Mouse (Mus musculus): Measurements from ENCODE around the gene Mta3.

DNA sequence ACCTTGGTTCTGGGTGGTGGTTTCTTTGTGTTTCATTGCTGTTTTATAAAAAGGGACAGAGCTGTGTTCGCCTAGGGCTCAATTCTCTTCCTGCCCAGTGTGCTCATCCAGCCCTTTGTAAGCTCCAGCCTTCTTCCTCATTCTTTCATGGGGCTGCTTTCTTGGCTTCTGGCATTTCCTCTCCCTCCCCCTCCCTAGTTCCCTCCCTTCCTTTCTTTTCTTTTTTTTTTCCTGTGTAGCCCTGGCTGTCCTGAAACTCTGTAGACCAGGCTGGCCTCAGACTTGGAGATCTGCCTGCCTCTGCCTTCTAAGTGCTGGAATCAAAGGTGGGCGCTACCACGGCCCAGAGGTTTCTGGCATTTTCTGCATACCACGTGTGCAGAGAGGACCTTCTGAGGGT, 21.7 kb downstream of the Mta3 start:
- no peak for TF ChIP-seq GATA1 (IDR thresholded peaks at IDR 0.05; ENCODE audit: low read length)
- TF ChIP-seq TAL1 (IDR thresholded peaks at IDR 0.05; ENCODE audit: low read length) = no peak
